7 mouse cellular contexts compared by ENCODE assay signal in genomic region chr9:101407141-101407540, GRCm38 (mm10).
DNase-seq lines count a peak whose midpoint lies in the region.

No protein-coding gene starts in this region.

- intact Hi-C loops in left cerebral cortex, postnatal 25 days (cut with DNase I): no loop called here

- peak; percentile 60 for DNase-seq in retina, postnatal 1 day
- no peak for DNase-seq in retina, embryonic 14.5 days (ENCODE audit: low spot score)
- peak; percentile 54 to 56 for DNase-seq in frontal cortex, postnatal 10 days (ENCODE audit: low spot score in 2 of 2)
- DNase-seq in left cerebral cortex, postnatal 25 days (ENCODE audit: low spot score in 2 of 2): peak; percentile 77 to 92
- no peak for DNase-seq in adrenal gland, postnatal 36 days
- no peak for DNase-seq in ovary, postnatal 10 days (ENCODE audit: low spot score)
- no peak for DNase-seq in embryo, embryonic 11 days

Comparison
In these comparisons a context has a peak if more than half of its experiments do, and no peak if none do; other contexts are left out.
1. DNase-seq: peak in retina, postnatal 1 day (single experiment), frontal cortex, postnatal 10 days (2 of 2) and left cerebral cortex, postnatal 25 days (2 of 2); none in retina, embryonic 14.5 days (single experiment), adrenal gland, postnatal 36 days (0 of 2), ovary, postnatal 10 days (single experiment) and embryo, embryonic 11 days (single experiment).